Mouse (Mus musculus): ENCODE measurements around the gene Hlcs. TPM values are rescaled to one million over a fixed set of nuclear protein-coding genes. Genes with fewer than 3 reads are reported as not detected.

Gene Hlcs
- total RNA-seq, 2 experiments from 2014 or later, result 6.7 to 6.9 TPM

- ATAC-seq (replicated peaks; ENCODE audit: poor library complexity, severe bottlenecking), result peak; percentile 20
These were observed 15.8 kb upstream of the Hlcs start for GRCm38 (mm10) chr16:94328881-94329867.

GRCm38 (mm10) chr16:94327781-94328711 is 14.7 kb upstream of the Hlcs start, which contains the start of gene Ripply3:
Gene Ripply3 (plus strand): TSS chr16:94328420.
- ATAC-seq (replicated peaks; ENCODE audit: poor library complexity, severe bottlenecking), result peak; percentile 43

- ATAC-seq (replicated peaks; ENCODE audit: poor library complexity, severe bottlenecking), result no peak
These were observed 12.6 kb upstream of the Hlcs start for GRCm38 (mm10) chr16:94326008-94326407.

- ATAC-seq (replicated peaks; ENCODE audit: poor library complexity, severe bottlenecking), result no peak
These were observed 10.3 kb upstream of the Hlcs start for GRCm38 (mm10) chr16:94323681-94324080.

- ATAC-seq (replicated peaks; ENCODE audit: poor library complexity, severe bottlenecking), result peak; percentile 53
These were observed 6.9 kb upstream of the Hlcs start for GRCm38 (mm10) chr16:94320223-94320622.

- no peak for ATAC-seq (replicated peaks; ENCODE audit: poor library complexity, severe bottlenecking)
These were observed 4.4 kb upstream of the Hlcs start for GRCm38 (mm10) chr16:94317752-94318151.

GRCm38 (mm10) chr16:94315215-94315614 is 1.8 kb upstream of the Hlcs start:
- no peak for ATAC-seq (replicated peaks; ENCODE audit: poor library complexity, severe bottlenecking)

GRCm38 (mm10) chr16:94314626-94315025 is 1.3 kb upstream of the Hlcs start:
- ATAC-seq (replicated peaks; ENCODE audit: poor library complexity, severe bottlenecking), result no peak

GRCm38 (mm10) chr16:94312663-94313228 is 625 bp downstream of the Hlcs start:
- peak; percentile 76 for ATAC-seq (replicated peaks; ENCODE audit: poor library complexity, severe bottlenecking)

GRCm38 (mm10) chr16:94311931-94312330 is 1.4 kb downstream of the Hlcs start:
- no peak for ATAC-seq (replicated peaks; ENCODE audit: poor library complexity, severe bottlenecking)

GRCm38 (mm10) chr16:94311416-94311815 is 2.0 kb downstream of the Hlcs start:
- ATAC-seq (replicated peaks; ENCODE audit: poor library complexity, severe bottlenecking), result no peak

GRCm38 (mm10) chr16:94309025-94309424 is 4.3 kb downstream of the Hlcs start:
- no peak for ATAC-seq (replicated peaks; ENCODE audit: poor library complexity, severe bottlenecking)

- peak; percentile 20; the same call in 1 of the 2 replicates for ATAC-seq (replicated peaks; ENCODE audit: poor library complexity, severe bottlenecking)
These were observed 5.4 kb downstream of the Hlcs start for GRCm38 (mm10) chr16:94307942-94308341.

GRCm38 (mm10) chr16:94307526-94307925 is 5.8 kb downstream of the Hlcs start:
- ATAC-seq (replicated peaks; ENCODE audit: poor library complexity, severe bottlenecking), result no peak

- no peak for ATAC-seq (replicated peaks; ENCODE audit: poor library complexity, severe bottlenecking)
These were observed 10.2 kb downstream of the Hlcs start for GRCm38 (mm10) chr16:94303203-94303535.

GRCm38 (mm10) chr16:94302274-94303202 is 10.8 kb downstream of the Hlcs start:
- 0 out of 2 replicates have a peak, but pooled peaks have one; percentile 14 for ATAC-seq (replicated peaks; ENCODE audit: poor library complexity, severe bottlenecking)

GRCm38 (mm10) chr16:94301696-94302095 is 11.7 kb downstream of the Hlcs start:
- no peak for ATAC-seq (replicated peaks; ENCODE audit: poor library complexity, severe bottlenecking)

GRCm38 (mm10) chr16:94301194-94301593 is 12.2 kb downstream of the Hlcs start:
- no peak; the same call in 1 of the 2 replicates for ATAC-seq (replicated peaks; ENCODE audit: poor library complexity, severe bottlenecking)

- no peak for ATAC-seq (replicated peaks; ENCODE audit: poor library complexity, severe bottlenecking)
These were observed 14.2 kb downstream of the Hlcs start for GRCm38 (mm10) chr16:94299210-94299609.

All from granulocyte monocyte progenitor cell, adult 5-6 weeks (primary cell).